Mouse (Mus musculus) hindbrain, embryonic 13.5 days (tissue): Measurements from ENCODE around the gene Irgq. TPM values are rescaled to one million over a fixed set of nuclear protein-coding genes. Genes with fewer than 3 reads are reported as not detected.
"Not testable (repeated sequence)": the region's sequence is repeated elsewhere in the genome, so short reads cannot be mapped to it uniquely, and the experiment has no call there.

Experiments
- ATAC-seq: fragments of 200-750 bp; cut with Nextera tagmentation; 2 replicates; pipeline ENCODE4 v1.8.0; 2017; ENCODE audit warnings: moderate TSS enrichment; ENCODE audit not compliant: low FRiP score
- H3K27ac ChIP-seq: fragments of 300-500 bp; sonication (generic); 2 replicates; pipeline ENCODE4 v1.5.1; 2015; ENCODE audit warnings: inconsistent platforms, mild to moderate bottlenecking, moderate library complexity
- H3K27me3 ChIP-seq: fragments of 300-500 bp; sonication (generic); 2 replicates; pipeline ENCODE4 v1.6.1; 2015; ENCODE audit warnings: mild to moderate bottlenecking, inconsistent platforms
- H3K36me3 ChIP-seq: fragments of 300-500 bp; sonication (generic); 2 replicates; pipeline ENCODE4 v1.6.1; 2015; ENCODE audit warnings: mild to moderate bottlenecking, inconsistent platforms
- H3K4me1 ChIP-seq: fragments of 300-500 bp; sonication (generic); replicated peaks from 2 replicates; pipeline ENCODE4 v1.6.1; 2015; ENCODE audit warnings: inconsistent platforms
- H3K4me2 ChIP-seq: fragments of 300-500 bp; sonication (generic); 2 replicates; pipeline ENCODE4 v1.6.1; 2015; ENCODE audit warnings: inconsistent platforms, mild to moderate bottlenecking, moderate library complexity
- H3K4me3 ChIP-seq: fragments of 300-500 bp; sonication (generic); 2 replicates; pipeline ENCODE4 v1.5.1; 2015; ENCODE audit warnings: mild to moderate bottlenecking, inconsistent platforms
- H3K9ac ChIP-seq: fragments of 300-500 bp; sonication (generic); 2 replicates; pipeline ENCODE4 v1.6.1; 2015; ENCODE audit warnings: mild to moderate bottlenecking, inconsistent platforms
- H3K9me3 ChIP-seq: fragments of 300-500 bp; sonication (generic); 2 replicates; pipeline ENCODE4 v1.6.1; 2016; ENCODE audit warnings: inconsistent platforms
- WGBS: fragments of 180-500 bp; shearing (Covaris S2); methylation state at CpG from one replicate; pipeline ENCODE4 v1.1.7; 2015; 5-methylcytosine and 5-hydroxymethylcytosine counted together
- polyA plus RNA-seq: library from polyadenylated mRNA; unstranded; fragments of >200 nt; fragmentation: Nextera tagmentation; extraction: Ambion mirVana; gene quantifications from 2 replicates; pipeline ENCODE4 v1.2.1, GENCODE M21; 2015

The Irgq gene
- polyA plus RNA-seq, 1 experiment from 2014 or later, result 21.1 TPM

DNA sequence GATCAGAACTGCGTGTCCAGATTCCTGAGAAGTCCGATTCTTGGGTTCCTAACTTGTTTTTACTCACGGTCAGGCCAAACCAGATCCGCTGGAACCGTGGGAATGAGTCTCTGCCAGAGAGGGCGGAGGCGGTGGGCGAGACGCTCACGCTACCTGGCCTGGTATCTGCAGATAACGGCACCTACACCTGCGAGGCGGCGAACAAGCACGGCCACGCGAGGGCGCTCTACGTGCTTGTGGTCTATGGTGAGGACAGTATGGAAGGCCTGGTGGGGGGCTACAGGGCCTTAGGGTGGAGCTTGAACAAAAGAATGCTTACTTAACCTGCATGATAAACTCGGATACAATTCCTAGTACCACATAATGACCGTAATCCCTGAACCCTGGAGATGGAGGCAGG, 29.0 kb upstream of the Irgq start:
- H3K27ac ChIP-seq, result no peak overlapping the region

DNA sequence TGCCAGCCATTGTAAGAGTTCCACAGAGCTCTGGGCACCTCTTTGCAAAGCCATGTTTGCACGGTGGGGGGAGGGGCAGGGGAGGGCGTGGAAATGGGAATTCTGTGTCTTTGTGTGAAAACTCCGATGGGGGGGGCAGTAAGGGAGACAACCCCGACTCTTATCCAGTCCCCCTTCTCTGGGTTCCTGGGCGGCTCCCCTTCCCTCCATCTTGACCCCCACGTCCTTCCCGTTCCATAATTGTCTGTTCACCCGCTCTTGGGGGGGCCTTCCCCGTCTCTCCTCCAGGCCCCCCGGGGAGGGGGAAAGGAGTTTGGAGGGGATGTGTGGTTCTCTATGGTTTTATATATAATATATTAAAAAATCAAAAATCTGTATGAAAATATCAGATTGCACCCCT, 26.5 kb upstream of the Irgq start:
- no peak for ATAC-seq
- Histone ChIP-seq H3K27ac (peak overlapping the region; percentile 100; the same call in 1 of the 2 replicates), H3K36me3 (peaks cover 47% of the 10 kb centered on the region), H3K9me3 (no peaks in the 10 kb centered on the region), H3K27me3 (no peaks in the 10 kb centered on the region), H3K9ac (peak overlapping the region; percentile 51; the same call in 1 of the 2 replicates), H3K4me1 (peaks cover 54% of the 10 kb centered on the region), H3K4me3 (no peak overlapping the region), H3K4me2 (no peak overlapping the region)
- 21% methylated on average over 10 of the region's 10 CpGs for WGBS

More for the DNA sequence above, 29.0 kb upstream of the Irgq start:
- Histone ChIP-seq H3K4me1 (peaks cover 46% of the 10 kb centered on the region), H3K27me3 (no peaks in the 10 kb centered on the region), H3K36me3 (peaks cover 49% of the 10 kb centered on the region), H3K9ac (no peak overlapping the region), H3K4me2 (no peak overlapping the region), H3K4me3 (no peak overlapping the region), H3K9me3 (no peaks in the 10 kb centered on the region)
- WGBS, result 53% methylated on average over 21 of the region's 21 CpGs
- no peak for ATAC-seq

DNA sequence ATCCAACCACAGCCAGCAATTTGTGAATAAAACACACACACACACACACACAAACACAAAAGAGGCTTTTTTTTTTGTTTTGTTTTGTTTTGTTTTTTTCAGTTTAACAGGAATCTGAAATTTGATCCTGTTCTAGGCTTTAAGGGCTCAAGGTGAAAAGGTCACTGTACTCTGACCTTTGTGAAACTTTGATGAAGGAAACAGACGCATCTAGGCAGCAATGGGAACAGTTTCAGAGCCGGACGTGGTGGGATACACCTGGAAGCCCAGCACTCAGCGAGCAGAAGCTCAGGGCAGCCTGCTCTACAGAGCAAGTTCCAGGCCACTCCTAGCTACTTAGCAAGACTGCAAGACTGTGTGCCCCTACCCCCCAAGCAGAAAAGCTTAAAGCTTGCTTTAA, 25.6 kb upstream of the Irgq start:
- H3K27ac ChIP-seq, result peak overlapping the region; percentile 100
- no peaks in the 10 kb centered on the region for H3K9me3 ChIP-seq
- H3K4me1 ChIP-seq, result peaks cover 54% of the 10 kb centered on the region
- 16% methylated on average over 4 of the region's 4 CpGs for WGBS
- peak overlapping the region; percentile 51; the same call in 1 of the 2 replicates for H3K9ac ChIP-seq
- H3K4me2 ChIP-seq, result no peak overlapping the region; the same call in 1 of the 2 replicates
- no peak overlapping the region for H3K4me3 ChIP-seq
- no peaks in the 10 kb centered on the region for H3K27me3 ChIP-seq
- no peak for ATAC-seq
- peaks cover 39% of the 10 kb centered on the region for H3K36me3 ChIP-seq

DNA sequence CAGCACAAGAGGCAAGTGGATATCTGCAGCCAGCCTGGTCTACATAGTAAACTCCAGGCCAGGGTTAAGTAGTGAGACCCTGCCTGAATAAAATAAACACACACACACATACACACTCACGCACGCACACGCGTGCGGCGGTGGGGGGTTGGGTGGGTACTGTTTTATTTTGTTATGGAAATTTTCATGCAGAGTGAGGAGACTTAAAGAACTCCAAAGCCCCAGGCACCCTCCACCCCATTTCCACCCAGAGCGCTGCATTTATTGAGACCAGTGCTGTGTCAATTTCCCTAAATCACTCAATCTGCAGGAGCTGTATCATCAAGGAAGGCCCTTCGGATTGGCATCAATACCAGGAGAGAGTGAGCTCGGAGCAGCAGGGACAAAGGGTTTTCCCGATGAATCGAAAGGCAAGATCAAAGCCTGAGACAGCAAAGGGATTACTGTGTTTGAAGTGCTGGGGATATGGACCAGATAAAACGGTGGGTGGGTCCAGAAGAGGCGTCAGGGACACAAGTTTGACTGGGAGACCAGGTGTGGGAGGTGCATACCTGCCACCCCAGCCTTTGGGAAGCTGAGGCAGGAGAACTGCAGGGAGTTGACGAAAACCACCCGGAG, 24.9 kb upstream of the Irgq start:
- peak overlapping the region; percentile 69 for H3K4me2 ChIP-seq
- no peaks in the 10 kb centered on the region for H3K9me3 ChIP-seq
- H3K36me3 ChIP-seq, result peaks cover 33% of the 10 kb centered on the region
- H3K27ac ChIP-seq, result peak overlapping the region; percentile 100
- WGBS, result 11% methylated on average over 15 of the region's 15 CpGs
- peaks cover 56% of the 10 kb centered on the region for H3K4me1 ChIP-seq
- peak overlapping the region; percentile 61 for H3K4me3 ChIP-seq
- ATAC-seq, result no peak
- no peaks in the 10 kb centered on the region for H3K27me3 ChIP-seq
- H3K9ac ChIP-seq, result peak overlapping the region; percentile 90

DNA sequence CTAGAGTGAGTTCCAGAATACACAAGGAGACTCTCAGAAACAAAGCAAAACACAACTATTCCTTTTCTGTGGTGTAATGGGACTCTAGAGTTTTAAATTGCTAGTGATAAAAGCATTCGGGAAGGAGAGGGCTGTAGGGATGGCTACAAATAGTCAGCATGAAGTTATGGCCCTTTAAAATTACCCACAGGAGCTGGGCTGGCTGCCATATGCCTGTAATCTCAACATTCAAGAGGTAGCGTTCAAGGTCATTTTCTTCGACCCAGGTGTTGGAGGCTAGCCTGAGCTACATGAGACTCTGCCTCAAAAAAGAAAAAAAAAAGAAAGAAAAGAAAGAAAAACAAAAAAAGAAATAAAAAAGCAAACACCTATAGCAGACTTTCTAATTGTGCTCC, 24.4 kb upstream of the Irgq start:
- 12% methylated on average over 3 of the region's 3 CpGs for WGBS
- no peaks in the 10 kb centered on the region for H3K27me3 ChIP-seq
- peak overlapping the region; percentile 69 for H3K4me2 ChIP-seq
- peak overlapping the region; percentile 61 for H3K4me3 ChIP-seq
- peaks cover 33% of the 10 kb centered on the region for H3K36me3 ChIP-seq
- H3K9me3 ChIP-seq, result no peaks in the 10 kb centered on the region
- H3K4me1 ChIP-seq, result peaks cover 60% of the 10 kb centered on the region
- ATAC-seq, result no peak
- H3K27ac ChIP-seq, result peak overlapping the region; percentile 100
- H3K9ac ChIP-seq, result peak overlapping the region; percentile 90

DNA sequence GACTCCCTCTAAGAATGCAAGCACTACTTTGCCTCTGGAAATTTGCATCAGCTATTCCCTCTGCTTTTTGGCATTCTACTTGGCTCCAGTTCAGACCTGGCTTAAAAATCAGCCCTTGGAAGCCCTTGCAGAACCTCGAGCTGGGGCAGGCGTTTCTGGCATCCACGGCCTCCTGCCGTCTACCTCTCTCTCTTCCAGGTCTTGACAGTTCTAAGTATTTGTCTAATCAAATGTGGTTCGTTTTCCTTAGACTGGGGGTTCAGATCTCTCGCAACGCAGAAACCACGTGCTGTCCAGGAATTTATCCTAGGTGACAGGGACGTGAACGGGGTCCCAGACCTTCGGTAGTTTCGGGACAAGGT, 24.0 kb upstream of the Irgq start:
- H3K4me1 ChIP-seq, result peaks cover 64% of the 10 kb centered on the region
- 0% methylated on average over 12 of the region's 12 CpGs for whole genome bisulfite sequencing

DNA sequence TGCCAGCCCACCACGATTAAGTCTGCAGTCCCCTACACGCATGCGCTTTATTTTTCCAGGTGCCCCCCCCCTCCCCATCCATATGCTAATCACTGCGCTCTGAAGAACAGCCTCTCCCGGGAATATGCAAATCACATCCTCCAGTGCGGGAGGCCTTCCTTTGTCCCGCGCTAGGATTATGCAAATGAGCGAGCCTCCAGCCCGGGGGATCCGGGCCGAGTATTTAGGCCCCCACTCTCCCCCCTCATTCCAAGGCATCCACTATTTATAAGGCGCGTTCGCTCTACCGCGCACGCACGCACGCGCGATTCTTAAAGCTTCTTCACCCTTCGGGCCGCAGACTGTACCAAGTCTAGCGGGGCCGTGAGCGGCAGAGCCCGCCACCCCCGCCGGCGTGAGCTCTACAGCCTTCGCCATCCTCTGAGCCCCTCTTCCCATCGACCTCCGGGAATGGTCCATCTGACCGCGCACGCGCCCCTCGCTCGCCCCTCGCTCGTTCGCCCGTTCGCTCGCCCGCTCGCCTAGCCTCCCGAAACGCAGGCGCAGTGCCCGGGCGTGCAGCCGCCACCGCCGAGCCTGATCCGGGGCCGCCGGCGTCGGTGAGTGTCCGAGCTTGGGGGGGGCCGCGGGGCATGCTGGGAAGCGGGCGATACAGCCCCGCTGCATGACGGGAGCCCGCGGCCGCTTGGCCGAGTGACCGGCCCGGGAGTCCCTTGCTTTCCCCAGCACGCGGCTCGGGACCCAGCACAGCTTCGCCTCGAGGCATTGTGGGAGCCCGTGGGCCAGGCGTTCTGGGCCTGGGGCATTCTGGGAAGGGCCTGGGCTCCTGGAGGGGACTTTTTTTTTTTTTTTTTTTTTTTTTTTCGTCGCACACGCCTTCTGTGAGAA, 23.4 kb upstream of the Irgq start, which contains the start of gene Zfp428:
Gene Zfp428, plus strand, starts transcription at position 169 of the 888 bp plus-strand sequence.
- Histone ChIP-seq H3K36me3 (peaks cover 33% of the 10 kb centered on the region), H3K4me2 (peak within 1 kb of the TSS; percentile 69), H3K4me3 (peak within 1 kb of the TSS; percentile 61), H3K4me1 (peaks cover 70% of the 10 kb centered on the region), H3K27ac (peak within 1 kb of the TSS; percentile 100), H3K27me3 (no peaks in the 10 kb centered on the region), H3K9me3 (no peaks in the 10 kb centered on the region), H3K9ac (peak within 1 kb of the TSS; percentile 90)
- ATAC-seq, result peak; percentile 92
- WGBS, result under 1% methylated on average over 84 of the region's 84 CpGs

More for the DNA sequence above, 24.0 kb upstream of the Irgq start:
- Histone ChIP-seq H3K27ac (peak overlapping the region; percentile 100), H3K9me3 (no peaks in the 10 kb centered on the region), H3K9ac (peak overlapping the region; percentile 90), H3K36me3 (peaks cover 33% of the 10 kb centered on the region), H3K4me3 (peak overlapping the region; percentile 61), H3K27me3 (no peaks in the 10 kb centered on the region), H3K4me2 (peak overlapping the region; percentile 69)
- no peak for ATAC-seq

DNA sequence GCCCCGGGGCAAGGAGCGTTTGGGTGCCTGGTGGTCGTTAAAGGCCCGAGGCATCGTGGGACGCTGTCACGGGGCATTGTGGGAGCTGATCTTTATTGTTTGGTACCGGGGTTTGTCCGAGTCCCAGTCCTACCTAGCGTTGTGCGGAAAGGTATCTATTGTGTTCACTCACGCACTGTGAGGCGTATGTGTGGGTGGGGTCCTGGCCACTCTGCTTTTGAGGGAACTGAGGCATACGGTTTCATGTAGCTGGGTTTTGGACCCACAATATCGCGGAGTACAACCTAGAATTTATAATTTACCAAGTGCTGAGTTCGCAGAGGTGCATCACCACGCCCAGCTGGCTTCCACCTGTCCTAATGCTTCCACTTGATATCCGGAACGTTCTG, 22.8 kb upstream of the Irgq start:
- Histone ChIP-seq H3K27ac (peak overlapping the region; percentile 100), H3K4me3 (peak overlapping the region; percentile 61), H3K4me1 (peaks cover 75% of the 10 kb centered on the region), H3K9me3 (no peaks in the 10 kb centered on the region), H3K9ac (peak overlapping the region; percentile 90), H3K36me3 (peaks cover 33% of the 10 kb centered on the region), H3K4me2 (peak overlapping the region; percentile 69), H3K27me3 (no peaks in the 10 kb centered on the region)
- ATAC-seq, result peak; percentile 8; the same call in 1 of the 2 replicates
- 2% methylated on average over 20 of the region's 20 CpGs for WGBS

DNA sequence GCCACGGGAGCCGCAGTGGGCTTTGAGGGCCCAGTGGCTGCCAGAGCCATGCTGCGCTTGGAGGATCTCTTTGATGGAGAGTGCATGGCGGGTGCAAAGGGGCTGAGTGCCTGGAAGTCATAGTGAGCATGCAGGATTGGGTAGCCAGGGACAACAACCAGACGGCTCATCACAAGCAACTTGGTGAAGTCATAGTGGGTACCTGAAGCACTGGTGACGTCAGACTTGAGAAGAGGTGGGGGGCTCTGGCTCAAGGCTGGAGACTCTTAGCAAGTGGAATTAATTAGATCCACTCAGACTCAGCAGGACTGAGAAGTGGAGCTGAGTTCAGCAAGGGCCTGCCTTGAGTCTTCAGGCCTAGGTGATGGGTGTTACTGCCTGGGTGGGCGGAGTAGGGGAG, 18.1 kb upstream of the Irgq start, which contains the start of gene AC161166.1:
Gene AC161166.1, minus strand, starts transcription at position 101 of the 400 bp plus-strand sequence.
- H3K9ac ChIP-seq, result peak within 1 kb of the TSS; percentile 2; the same call in 1 of the 2 replicates
- peaks cover 63% of the 10 kb centered on the region for H3K36me3 ChIP-seq
- H3K27ac ChIP-seq, result no peak within 1 kb of the TSS
- peaks cover 49% of the 10 kb centered on the region for H3K4me1 ChIP-seq
- H3K4me2 ChIP-seq, result no peak within 1 kb of the TSS
- no peaks in the 10 kb centered on the region for H3K9me3 ChIP-seq
- no peak for ATAC-seq
- no peak within 1 kb of the TSS for H3K4me3 ChIP-seq
- no peaks in the 10 kb centered on the region for H3K27me3 ChIP-seq
- WGBS, result 95% methylated on average over 7 of the region's 7 CpGs

DNA sequence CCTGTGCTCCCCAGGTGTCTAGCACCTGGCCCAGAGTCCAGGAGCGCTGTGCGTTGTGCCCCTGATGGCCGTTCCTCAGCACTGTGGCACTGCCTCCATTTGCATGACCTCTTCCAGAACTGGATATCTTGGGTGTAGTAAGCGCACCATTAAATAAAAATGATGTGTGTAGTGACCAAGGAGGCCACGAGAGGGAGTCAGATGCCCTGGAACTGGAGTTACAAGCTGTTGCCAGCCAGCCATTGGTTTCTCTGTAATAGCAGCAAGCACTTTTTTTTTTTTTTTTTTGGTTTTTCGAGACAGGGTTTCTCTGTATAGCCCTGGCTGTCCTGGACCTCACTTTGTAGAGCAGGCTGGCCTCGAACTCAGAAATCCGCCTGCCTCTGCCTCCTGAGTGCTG, 14.2 kb upstream of the Irgq start:
- WGBS, result 65% methylated on average over 8 of the region's 8 CpGs
- not testable (repeated sequence) for H3K9ac ChIP-seq, H3K4me2 ChIP-seq, H3K9me3 ChIP-seq, H3K27ac ChIP-seq, H3K4me3 ChIP-seq, H3K27me3 ChIP-seq, ATAC-seq
- peaks cover 19% of the 10 kb centered on the region for H3K4me1 ChIP-seq
- peaks cover 73% of the 10 kb centered on the region for H3K36me3 ChIP-seq

DNA sequence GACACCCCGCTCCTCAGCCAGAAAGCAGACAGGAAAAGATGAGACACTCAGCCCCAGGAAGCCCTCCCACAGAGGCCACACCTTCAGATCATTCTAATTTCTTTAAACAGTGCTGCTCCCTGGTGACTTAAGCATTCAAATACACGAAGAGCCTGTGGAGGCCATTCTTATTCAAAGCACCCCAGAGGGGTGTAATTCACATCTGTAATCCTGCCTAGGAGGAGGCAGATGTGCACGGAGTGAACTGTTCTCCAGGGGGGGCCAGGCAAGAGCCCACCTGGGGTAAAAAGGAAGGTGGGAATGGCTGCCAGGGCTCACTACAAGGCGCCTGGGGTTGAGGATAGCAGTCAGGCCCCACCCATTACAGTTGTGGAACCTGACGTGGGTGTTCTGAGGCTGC, 13.4 kb upstream of the Irgq start:
- peaks cover 68% of the 10 kb centered on the region for H3K36me3 ChIP-seq
- 41% methylated on average over 5 of the region's 5 CpGs for WGBS
- H3K27ac ChIP-seq, result 0 out of 2 replicates have a peak overlapping the region, but pooled peaks have one; percentile 44
- H3K9me3 ChIP-seq, result no peaks in the 10 kb centered on the region
- H3K4me3 ChIP-seq, result no peak overlapping the region
- peaks cover 12% of the 10 kb centered on the region for H3K4me1 ChIP-seq
- H3K4me2 ChIP-seq, result no peak overlapping the region
- no peak for ATAC-seq
- no peaks in the 10 kb centered on the region for H3K27me3 ChIP-seq
- no peak overlapping the region for H3K9ac ChIP-seq

DNA sequence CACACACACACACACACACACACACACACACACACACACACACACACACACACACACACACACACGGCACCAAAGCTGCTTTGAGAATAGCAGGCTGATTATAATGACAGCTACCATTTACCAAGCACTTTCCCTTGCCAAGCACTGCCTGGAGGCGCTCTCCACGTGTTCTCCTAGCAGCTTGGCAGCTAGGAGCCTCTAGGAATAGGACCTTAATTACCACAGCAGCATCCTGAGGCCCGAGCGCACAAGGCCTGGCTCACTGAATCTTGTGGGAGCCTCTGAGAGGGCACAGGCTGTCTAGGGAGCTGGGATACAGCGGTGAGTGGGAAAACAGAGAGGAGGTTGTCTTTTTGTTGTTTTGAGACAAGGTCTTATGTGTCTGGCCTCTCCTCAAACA, 12.8 kb upstream of the Irgq start:
- no peak overlapping the region for H3K4me2 ChIP-seq
- peaks cover 62% of the 10 kb centered on the region for H3K36me3 ChIP-seq
- peak overlapping the region; percentile 72 for H3K27ac ChIP-seq
- H3K27me3 ChIP-seq, result no peaks in the 10 kb centered on the region
- H3K9ac ChIP-seq, result peak overlapping the region; percentile 51; the same call in 1 of the 2 replicates
- no peak for ATAC-seq
- peaks cover 7% of the 10 kb centered on the region; the same call in 1 of the 2 replicates for H3K4me1 ChIP-seq
- no peak overlapping the region for H3K4me3 ChIP-seq
- 43% methylated on average over 6 of the region's 6 CpGs for WGBS
- no peaks in the 10 kb centered on the region for H3K9me3 ChIP-seq
